Mouse (Mus musculus) forebrain, embryonic 16.5 days (tissue): ENCODE measurements around the gene Zbtb22. TPM values are rescaled to one million over a fixed set of nuclear protein-coding genes. Genes with fewer than 3 reads are reported as not detected.

ENCODE experiments used
- ATAC-seq: fragments of 200-750 bp; cut with Nextera tagmentation; 2 replicates; pipeline ENCODE4 v1.8.0; 2017; ENCODE audit warnings: mild to moderate bottlenecking, moderate library complexity
- H3K27ac ChIP-seq: fragments of 300-500 bp; sonication (generic); 2 replicates; pipeline ENCODE4 v1.5.1; 2014; ENCODE audit warnings: low read length, control low read depth
- H3K27me3 ChIP-seq: fragments of 300-500 bp; sonication (generic); replicated peaks from 2 replicates; pipeline ENCODE4 v1.6.1; 2014; ENCODE audit warnings: low read length; ENCODE audit not compliant: control insufficient read depth, insufficient read depth
- H3K36me3 ChIP-seq: fragments of 300-500 bp; sonication (generic); 2 replicates; pipeline ENCODE4 v1.6.1; 2014; ENCODE audit not compliant: control insufficient read depth, insufficient read depth
- H3K4me1 ChIP-seq: fragments of 300-500 bp; sonication (generic); replicated peaks from 2 replicates; pipeline ENCODE4 v1.6.1; 2014; ENCODE audit warnings: low read length; ENCODE audit not compliant: control insufficient read depth, insufficient read depth
- H3K4me2 ChIP-seq: fragments of 300-500 bp; sonication (generic); 2 replicates; pipeline ENCODE4 v1.6.1; 2014; ENCODE audit warnings: mild to moderate bottlenecking, low read length, control low read depth
- H3K4me3 ChIP-seq: fragments of 300-500 bp; sonication (generic); replicated peaks from 2 replicates; pipeline ENCODE4 v1.5.1; 2014; ENCODE audit warnings: mild to moderate bottlenecking, low read length, control low read depth
- H3K9ac ChIP-seq: fragments of 300-500 bp; sonication (generic); replicated peaks from 2 replicates; pipeline ENCODE4 v1.6.1; 2014; ENCODE audit warnings: low read depth, low read length, control low read depth
- H3K9me3 ChIP-seq: fragments of 300-500 bp; sonication (generic); 2 replicates; pipeline ENCODE4 v1.6.1; 2016; ENCODE audit warnings: low read length; ENCODE audit not compliant: control insufficient read depth
- WGBS: fragments of 180-500 bp; shearing (Covaris S2); extraction: QIAGEN DNeasy Blood & Tissue Kit; methylation state at CpG from one replicate; pipeline ENCODE4 v1.1.7; 2014; 5-methylcytosine and 5-hydroxymethylcytosine counted together
- polyA plus RNA-seq: library from polyadenylated mRNA; unstranded; fragments of >200 nt; fragmentation: Nextera tagmentation; extraction: Ambion mirVana; gene quantifications from 2 replicates; pipeline ENCODE4 v1.2.1, GENCODE M21; 2015

The Zbtb22 gene
- polyA plus RNA-seq, 1 experiment from 2014 or later: 17.1 TPM

GRCm38 (mm10) chr17:33954646-33955554 is 39.2 kb downstream of the Zbtb22 start:
- Histone ChIP-seq H3K4me2 (peak overlapping the region; percentile 82), H3K4me3 (peak overlapping the region; percentile 85), H3K27ac (peak overlapping the region; percentile 88), H3K4me1 (peaks cover 51% of the 10 kb centered on the region), H3K36me3 (peaks cover 10% of the 10 kb centered on the region), H3K27me3 (no peaks in the 10 kb centered on the region), H3K9me3 (no peaks in the 10 kb centered on the region), H3K9ac (peak overlapping the region; percentile 94)
- peak; percentile 39 for ATAC-seq
- 2% methylated on average over 33 of the region's 33 CpGs for WGBS

GRCm38 (mm10) chr17:33955555-33956214 is 40.0 kb downstream of the Zbtb22 start, which contains the start of the genes Vps52 and Rps18:
TSS of gene Vps52 (plus strand) at chr17:33955812.
TSS of gene Rps18 (minus strand) at chr17:33956001.
- Histone ChIP-seq H3K9me3 (no peaks in the 10 kb centered on the region), H3K36me3 (peaks cover 12% of the 10 kb centered on the region), H3K4me1 (peaks cover 43% of the 10 kb centered on the region), H3K27ac (peak within 1 kb of the TSS; percentile 88), H3K27me3 (no peaks in the 10 kb centered on the region), H3K4me3 (peak within 1 kb of the TSS; percentile 85), H3K9ac (peak within 1 kb of the TSS; percentile 94), H3K4me2 (peak within 1 kb of the TSS; percentile 82)
- under 1% methylated on average over 50 of the region's 50 CpGs for WGBS
- peak; percentile 91 for ATAC-seq

GRCm38 (mm10) chr17:33956336-33956735 is 40.6 kb downstream of the Zbtb22 start:
- ATAC-seq: no peak
- Histone ChIP-seq H3K9me3 (no peaks in the 10 kb centered on the region), H3K9ac (peak overlapping the region; percentile 68), H3K27me3 (no peaks in the 10 kb centered on the region), H3K4me1 (peaks cover 40% of the 10 kb centered on the region), H3K27ac (peak overlapping the region; percentile 87), H3K36me3 (peaks cover 12% of the 10 kb centered on the region), H3K4me3 (peak overlapping the region; percentile 85), H3K4me2 (peak overlapping the region; percentile 71)
- 5% methylated on average over 10 of the region's 10 CpGs for WGBS

DNA sequence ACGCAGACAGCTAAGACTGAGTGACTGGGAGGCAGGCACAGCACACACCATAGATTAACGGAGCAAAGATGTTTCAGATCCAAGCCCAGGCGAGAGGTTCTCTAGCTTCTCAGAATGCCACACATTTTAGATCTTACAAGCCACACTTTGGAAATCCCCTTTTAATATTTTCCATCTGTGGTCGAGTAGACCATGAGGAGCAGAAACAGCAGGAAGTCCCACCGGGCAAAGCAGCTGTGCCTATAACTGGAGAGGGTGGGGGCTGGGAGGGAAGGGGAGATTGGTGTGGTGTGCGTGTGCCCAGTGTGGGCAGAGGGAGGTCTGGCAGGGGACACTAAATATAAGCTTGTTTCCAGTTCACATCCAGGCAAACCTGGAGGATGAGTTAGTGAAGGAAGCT is 41.8 kb downstream of the Zbtb22 start:
- no peak overlapping the region for H3K9ac ChIP-seq
- H3K4me1 ChIP-seq: peaks cover 30% of the 10 kb centered on the region
- no peak overlapping the region for H3K4me2 ChIP-seq
- ATAC-seq: no peak
- H3K27ac ChIP-seq: no peak overlapping the region
- 90% methylated on average over 6 of the region's 6 CpGs for WGBS
- H3K9me3 ChIP-seq: no peaks in the 10 kb centered on the region
- H3K27me3 ChIP-seq: no peaks in the 10 kb centered on the region
- peaks cover 10% of the 10 kb centered on the region; the same call in 1 of the 2 replicates for H3K36me3 ChIP-seq
- no peak overlapping the region for H3K4me3 ChIP-seq

GRCm38 (mm10) chr17:33958451-33958850 is 42.7 kb downstream of the Zbtb22 start:
- Histone ChIP-seq H3K4me1 (peaks cover 21% of the 10 kb centered on the region), H3K4me2 (no peak overlapping the region), H3K9me3 (no peaks in the 10 kb centered on the region), H3K4me3 (no peak overlapping the region), H3K9ac (no peak overlapping the region), H3K27ac (no peak overlapping the region), H3K27me3 (no peaks in the 10 kb centered on the region), H3K36me3 (peaks cover 9% of the 10 kb centered on the region)
- ATAC-seq: no peak
- WGBS: 95% methylated on average over 11 of the region's 11 CpGs

DNA sequence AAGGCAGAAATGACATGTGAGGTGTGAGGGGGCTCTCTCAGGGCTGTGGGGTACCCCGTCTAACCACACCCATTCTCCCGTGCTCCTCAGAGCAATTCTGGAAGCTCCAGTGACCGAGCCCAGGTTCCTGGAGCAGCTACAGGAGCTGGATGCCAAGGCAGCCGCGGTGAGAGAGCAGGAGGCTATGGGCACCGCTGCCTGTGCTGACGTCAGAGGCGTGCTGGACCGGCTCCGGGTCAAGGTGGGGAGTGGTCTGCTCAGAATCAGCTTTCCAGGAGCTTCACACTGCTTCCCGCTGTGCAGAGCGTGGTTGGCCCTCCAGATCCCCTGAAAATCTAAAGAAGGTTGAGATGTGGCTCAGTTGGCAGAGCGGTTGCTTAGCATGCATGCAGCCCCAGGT is 43.4 kb downstream of the Zbtb22 start:
- Histone ChIP-seq H3K27ac (no peak overlapping the region), H3K9me3 (no peaks in the 10 kb centered on the region), H3K4me1 (peaks cover 14% of the 10 kb centered on the region), H3K4me3 (no peak overlapping the region), H3K27me3 (no peaks in the 10 kb centered on the region), H3K9ac (no peak overlapping the region), H3K36me3 (peaks cover 10% of the 10 kb centered on the region), H3K4me2 (no peak overlapping the region)
- ATAC-seq: no peak
- 95% methylated on average over 13 of the region's 13 CpGs for WGBS

- H3K9me3 ChIP-seq: no peaks in the 10 kb centered on the region
- H3K36me3 ChIP-seq: peaks cover 10% of the 10 kb centered on the region
- H3K4me2 ChIP-seq: no peak overlapping the region
- no peaks in the 10 kb centered on the region for H3K27me3 ChIP-seq
- H3K4me1 ChIP-seq: peaks cover 6% of the 10 kb centered on the region
- no peak overlapping the region for H3K4me3 ChIP-seq
- no peak overlapping the region for H3K27ac ChIP-seq
- WGBS: 93% methylated on average over 15 of the region's 15 CpGs
- H3K9ac ChIP-seq: no peak overlapping the region
- ATAC-seq: no peak
These were observed 44.2 kb downstream of the Zbtb22 start for GRCm38 (mm10) chr17:33959948-33960347.

- Histone ChIP-seq H3K36me3 (peaks cover 12% of the 10 kb centered on the region), H3K4me3 (no peak overlapping the region), H3K9ac (no peak overlapping the region), H3K27ac (no peak overlapping the region), H3K27me3 (no peaks in the 10 kb centered on the region), H3K4me2 (no peak overlapping the region), H3K4me1 (no peaks in the 10 kb centered on the region), H3K9me3 (no peaks in the 10 kb centered on the region)
- 91% methylated on average over 7 of the region's 7 CpGs for WGBS
- no peak for ATAC-seq
These were observed 47.2 kb downstream of the Zbtb22 start for GRCm38 (mm10) chr17:33962876-33963275.

GRCm38 (mm10) chr17:33965082-33965845 is 49.6 kb downstream of the Zbtb22 start:
- Histone ChIP-seq H3K9ac (no peak overlapping the region), H3K27ac (no peak overlapping the region), H3K27me3 (no peaks in the 10 kb centered on the region), H3K4me1 (no peaks in the 10 kb centered on the region), H3K4me2 (no peak overlapping the region), H3K9me3 (no peaks in the 10 kb centered on the region), H3K4me3 (no peak overlapping the region), H3K36me3 (peaks cover 9% of the 10 kb centered on the region)
- no peak for ATAC-seq
- WGBS: 92% methylated on average over 17 of the region's 17 CpGs
